ENCODE assay signal across 23 mouse cellular contexts in genomic region chr4:59739882-59740281, GRCm38 (mm10).
"Had no signal": no experiment of that assay in that cellular context is flagged by ENCODE, and none has a peak within 500 bp of the region (broad histone marks: within the 10 kb centered on the region; RNA-seq: fewer than 3 reads in every experiment).

No protein-coding gene starts in this region.

- H3K9me3 ChIP-seq: heart, embryonic 10.5 days; heart, embryonic 12.5 days; hindbrain, embryonic 13.5 days; hindbrain, embryonic 15.5 days; kidney, embryonic 15.5 days; limb, embryonic 15.5 days had no signal

- H3K27ac ChIP-seq: heart, embryonic 10.5 days; hindbrain, embryonic 13.5 days; hindbrain, embryonic 15.5 days; hindbrain, postnatal 0 days; kidney, embryonic 15.5 days; kidney, postnatal 0 days; limb, embryonic 13.5 days; limb, embryonic 15.5 days had no signal

- H3K27me3 ChIP-seq: heart, embryonic 12.5 days; hindbrain, embryonic 13.5 days; hindbrain, embryonic 15.5 days; kidney, embryonic 15.5 days; limb, embryonic 13.5 days; limb, embryonic 15.5 days had no signal

- H3K9ac ChIP-seq: forebrain, postnatal 0 days; heart, embryonic 12.5 days; hindbrain, embryonic 13.5 days; hindbrain, embryonic 15.5 days; kidney, embryonic 15.5 days; limb, embryonic 13.5 days; limb, embryonic 15.5 days had no signal

- H3K36me3 ChIP-seq: limb, embryonic 15.5 days had no signal

- H3K4me3 ChIP-seq: heart, embryonic 10.5 days; heart, embryonic 12.5 days; hindbrain, embryonic 13.5 days; hindbrain, embryonic 15.5 days; kidney, embryonic 15.5 days; limb, embryonic 13.5 days; limb, embryonic 15.5 days had no signal

- ATAC-seq: forebrain, postnatal 0 days; hindbrain, postnatal 0 days; intestine, embryonic 16.5 days had no signal

- DNase-seq: forebrain, postnatal 0 days; gastrocnemius, postnatal 14 days; gastrocnemius, postnatal 36 days; heart, adult 18-20 months; heart, postnatal 14 days; heart, postnatal 36 days; kidney, adult 11 months; kidney, adult 2 months; kidney, adult 9 months; kidney, postnatal 14 days; layer of hippocampus, adult 9-11 months; layer of hippocampus, postnatal 36 days; left cerebral cortex, postnatal 4 days had no signal

- H3K4me2 ChIP-seq: heart, embryonic 12.5 days; hindbrain, embryonic 13.5 days; hindbrain, embryonic 15.5 days; kidney, embryonic 15.5 days; limb, embryonic 13.5 days; limb, embryonic 15.5 days had no signal

- H3K4me1 ChIP-seq: hindbrain, embryonic 13.5 days; hindbrain, embryonic 15.5 days; kidney, embryonic 15.5 days; limb, embryonic 13.5 days; limb, embryonic 15.5 days had no signal
